Mouse (Mus musculus) frontal cortex, postnatal 14 days (tissue): Measurements from ENCODE around the gene Sema3b.
A peak's percentile ranks its signal among the peaks of the same experiment; 100 is the strongest.
"Not testable (repeated sequence)": the region's sequence is repeated elsewhere in the genome, so short reads cannot be mapped to it uniquely, and the experiment has no call there.

ENCODE experiments used
- DNase-seq, 2 experiments: peaks; one replicate each; pipeline ENCODE4 v3.0.0; 2022; ENCODE audit warnings: low spot score in 2 of 2

Sema3b gene

DNA sequence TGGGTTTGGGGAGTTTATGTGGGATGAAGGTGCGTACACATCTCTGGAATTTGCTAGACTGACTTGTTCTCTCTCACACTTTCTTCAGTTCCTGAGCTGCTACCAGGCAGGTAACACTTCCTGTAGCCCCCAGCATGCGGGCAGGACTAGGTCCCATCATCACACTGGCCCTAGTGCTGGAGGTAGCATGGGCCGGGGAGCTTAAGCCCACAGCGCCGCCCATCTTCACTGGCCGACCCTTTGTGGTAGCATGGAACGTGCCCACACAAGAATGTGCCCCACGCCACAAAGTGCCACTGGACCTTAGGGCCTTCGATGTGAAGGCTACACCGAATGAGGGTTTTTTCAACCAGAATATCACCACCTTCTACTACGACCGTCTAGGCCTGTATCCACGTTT is 39.0 kb downstream of the Sema3b start:
- DNase-seq: no peak

DNA sequence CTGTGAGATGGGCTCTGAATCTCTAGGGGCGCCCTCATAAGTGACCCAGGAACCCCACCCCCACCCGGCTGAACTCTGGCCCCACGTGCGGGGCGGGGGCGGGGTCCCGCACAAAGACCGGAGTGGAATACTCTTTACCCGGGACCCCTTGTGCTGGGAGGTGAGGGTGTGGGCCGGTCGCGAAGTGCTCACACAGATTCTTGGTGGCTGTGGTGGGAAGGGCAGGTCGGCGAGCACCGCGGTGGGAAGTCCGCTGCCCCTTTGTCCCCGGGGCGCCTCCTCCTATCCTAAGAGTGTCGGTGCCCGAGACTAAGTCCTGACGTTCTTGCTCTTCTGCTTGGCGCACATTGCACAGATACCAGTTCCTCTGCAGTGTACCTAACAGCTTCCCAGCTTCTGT is 39.8 kb downstream of the Sema3b start:
- DNase-seq: no peak

DNA sequence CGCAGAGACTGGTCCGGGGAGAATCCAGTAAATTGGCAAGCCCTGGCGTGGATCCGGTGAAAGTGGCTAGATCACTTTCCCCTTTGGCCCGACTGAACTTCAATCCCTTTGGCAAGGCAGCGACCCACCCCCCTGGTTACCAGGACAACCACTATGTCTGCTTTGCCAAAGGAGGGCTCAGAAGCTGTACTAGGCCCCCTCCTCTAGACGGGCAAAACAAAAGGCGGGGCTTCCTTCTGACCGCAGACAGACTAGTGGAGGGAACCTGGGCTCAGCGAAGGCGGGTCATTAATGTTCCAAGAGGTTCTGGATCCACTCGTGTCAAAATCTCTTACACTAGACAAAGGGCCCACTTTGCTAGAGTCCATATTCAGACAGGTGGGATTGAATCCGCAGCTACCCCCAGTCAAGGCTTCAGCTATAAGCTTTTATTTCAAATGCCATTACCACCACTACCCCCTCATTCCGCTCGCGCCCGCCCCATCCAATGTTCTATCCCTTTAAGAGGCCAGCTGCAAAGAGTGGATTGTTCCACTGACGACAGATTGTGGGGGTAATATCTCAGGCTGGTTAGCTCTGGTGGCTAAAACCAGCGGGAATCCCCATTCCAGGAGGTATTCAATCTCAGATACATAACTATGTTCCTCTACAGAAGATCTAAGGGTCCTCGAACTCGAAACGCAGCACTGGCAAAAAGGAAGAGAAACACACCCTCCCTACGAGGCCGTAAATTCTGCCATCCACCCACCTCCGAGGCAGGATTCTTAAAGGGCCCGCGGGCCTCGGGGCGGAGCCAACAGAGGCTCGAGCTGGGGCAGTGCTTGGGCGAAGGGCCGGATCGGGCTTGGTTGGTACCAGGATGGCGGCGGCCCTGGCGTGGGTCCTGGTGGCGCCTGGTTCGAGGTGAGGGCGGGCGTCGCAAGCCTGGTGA is 40.4 kb downstream of the Sema3b start:
- DNase-seq: peak; percentile 69 to 73

DNA sequence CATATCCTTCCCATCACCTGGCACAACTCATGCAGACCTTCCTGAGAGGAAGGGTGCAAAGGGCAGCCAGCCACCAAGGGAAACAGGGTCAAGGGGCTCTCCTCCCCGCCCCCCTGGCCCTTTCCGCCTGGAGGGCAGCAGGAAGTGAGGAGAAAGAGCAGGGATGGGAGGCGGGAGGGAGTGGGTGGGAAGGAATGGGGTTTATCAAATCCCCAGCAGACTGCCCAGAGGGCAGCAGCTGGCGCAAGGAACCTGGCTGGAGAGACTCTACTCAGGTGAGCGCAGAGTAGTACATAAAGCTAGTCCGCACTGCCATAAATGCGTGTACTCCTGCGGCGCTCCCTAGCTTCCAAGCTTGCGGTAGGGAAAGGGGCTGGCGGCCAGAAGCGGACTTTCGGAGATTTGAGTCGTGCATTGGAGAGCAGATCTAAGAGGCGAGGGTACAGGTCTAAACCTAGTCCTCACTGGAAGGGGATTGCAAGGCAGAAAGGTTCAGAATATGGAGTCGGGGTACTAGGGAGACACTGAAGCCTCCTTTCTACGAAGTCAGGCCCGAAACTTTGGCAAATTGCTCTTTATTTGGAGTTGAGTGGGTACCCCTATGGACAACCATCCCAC is 41.2 kb downstream of the Sema3b start, which contains the start of gene Hyal2:
TSS of gene Hyal2 (plus strand) at position 244 of the 618 bp plus-strand sequence.
- DNase-seq: no peak

DNA sequence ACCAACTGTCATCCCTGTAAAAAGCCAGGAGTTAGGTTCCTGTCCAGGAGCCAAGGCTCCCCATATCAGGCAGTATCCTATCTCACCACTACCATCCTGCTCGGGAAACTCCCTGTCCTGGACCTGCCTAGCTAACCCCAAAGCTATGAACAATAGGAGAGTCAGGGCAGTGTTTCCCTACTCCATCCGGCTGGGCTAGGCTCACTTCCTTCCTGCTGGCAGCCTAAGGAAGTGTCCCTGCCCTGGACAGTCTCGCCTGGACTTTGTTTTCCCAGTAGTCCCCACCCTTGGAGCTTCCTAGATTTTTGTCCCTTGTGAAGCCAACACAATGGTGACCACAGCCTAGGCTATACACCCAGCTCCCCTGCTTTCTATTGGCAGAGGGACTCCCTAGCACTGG is 42.2 kb downstream of the Sema3b start:
- no peak for DNase-seq

DNA sequence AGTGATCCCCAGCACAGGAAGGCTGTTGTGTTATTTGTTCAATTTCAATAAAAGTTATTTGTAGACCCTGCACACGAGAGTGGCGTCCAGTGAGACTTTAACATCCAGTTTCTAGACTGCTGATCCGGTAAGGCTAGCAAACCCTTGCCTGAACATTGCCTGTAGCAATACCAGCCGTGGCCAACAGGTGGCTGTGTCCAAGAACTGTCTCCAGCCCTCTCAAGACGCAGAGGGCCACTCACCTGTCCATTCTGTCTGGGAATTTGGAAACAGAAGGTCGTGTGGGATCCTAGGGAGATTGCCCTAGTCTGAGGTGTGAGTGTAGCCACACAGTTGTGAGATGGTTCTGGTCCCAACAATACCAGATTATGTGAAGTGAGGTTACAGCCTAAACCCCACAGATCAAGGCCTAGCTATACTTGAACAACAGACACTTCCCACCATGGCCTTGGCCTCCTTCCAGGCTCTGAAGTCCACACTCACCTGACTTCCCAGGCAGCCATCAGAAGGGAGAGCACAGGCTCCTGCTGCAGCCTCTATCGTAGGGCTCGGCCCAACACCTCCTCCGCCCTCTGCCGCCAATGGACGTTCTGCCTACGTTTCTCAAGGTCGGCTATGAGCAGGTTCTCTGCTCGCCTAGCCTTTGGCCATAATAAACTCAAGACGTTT is 42.9 kb downstream of the Sema3b start:
- DNase-seq: peak in 1 of 2 experiments; percentile 68

DNA sequence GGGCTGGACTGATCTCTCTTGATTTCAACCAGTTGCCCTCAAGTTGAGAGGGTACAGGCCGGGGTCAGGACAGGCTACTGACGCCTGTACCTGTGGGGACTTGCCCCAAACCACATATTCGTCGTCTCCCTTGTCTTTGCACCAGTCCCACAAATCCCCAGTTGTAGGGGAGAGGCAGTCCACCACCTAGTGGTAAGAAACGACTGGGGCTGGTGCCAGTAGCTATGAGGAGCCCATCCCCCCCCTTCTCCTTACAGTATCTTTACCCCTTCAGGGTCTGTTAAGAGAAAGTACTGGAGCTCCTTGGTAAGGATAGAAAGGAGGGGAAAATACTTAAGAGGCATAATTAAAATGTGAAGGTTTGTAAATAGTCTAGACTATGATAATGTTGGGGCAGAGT is 43.5 kb downstream of the Sema3b start:
- DNase-seq: not testable (repeated sequence)

DNA sequence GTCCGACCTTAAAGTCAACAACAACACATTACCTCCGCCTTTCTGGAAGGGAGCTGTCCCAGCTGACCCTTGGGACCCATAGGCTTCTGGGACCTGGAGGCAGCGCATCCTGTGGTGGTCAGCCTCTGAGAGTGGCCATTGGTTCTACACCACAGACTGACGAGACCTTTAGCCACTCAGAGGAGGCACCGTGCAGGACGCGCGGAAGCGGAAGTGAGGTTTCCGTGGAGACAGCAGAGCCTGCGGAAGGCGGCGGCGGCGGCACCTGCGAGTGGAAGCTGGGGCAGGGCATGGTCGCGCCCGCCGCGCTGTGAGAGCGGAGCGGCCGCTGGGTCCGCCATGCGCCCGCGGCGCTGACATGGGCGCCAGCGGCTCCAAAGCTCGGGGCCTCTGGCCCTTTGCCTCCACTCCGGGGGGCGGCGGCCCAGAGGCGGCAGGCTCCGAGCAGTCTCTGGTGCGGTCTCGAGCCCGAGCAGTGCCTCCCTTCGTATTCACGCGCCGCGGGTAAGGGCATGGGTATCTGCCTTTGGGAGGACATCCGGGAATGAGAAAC is 45.9 kb downstream of the Sema3b start, which contains the start of gene Tusc2:
TSS of gene Tusc2 (plus strand) at position 227 of the 553 bp plus-strand sequence.
- DNase-seq: peak; percentile 92 to 93

DNA sequence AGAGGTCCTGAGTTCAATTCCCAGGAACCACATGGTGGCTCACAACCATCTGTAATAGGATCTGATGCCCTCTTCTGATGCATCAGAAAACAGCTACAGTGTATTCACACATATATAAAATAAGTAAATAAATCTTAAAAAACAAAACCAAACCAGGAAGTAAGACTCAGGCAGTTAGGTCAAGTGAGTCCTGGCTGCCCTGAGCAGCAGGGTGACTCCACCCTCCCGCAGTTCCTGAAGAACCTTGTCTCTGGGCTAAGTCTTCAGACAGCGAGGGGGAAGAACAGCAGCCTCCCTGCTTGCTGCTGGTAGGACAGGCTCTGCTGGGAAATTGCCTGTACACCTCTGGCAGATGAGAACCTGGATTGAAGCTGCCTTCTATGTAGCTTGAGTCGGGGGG is 52.7 kb downstream of the Sema3b start:
- no peak for DNase-seq

DNA sequence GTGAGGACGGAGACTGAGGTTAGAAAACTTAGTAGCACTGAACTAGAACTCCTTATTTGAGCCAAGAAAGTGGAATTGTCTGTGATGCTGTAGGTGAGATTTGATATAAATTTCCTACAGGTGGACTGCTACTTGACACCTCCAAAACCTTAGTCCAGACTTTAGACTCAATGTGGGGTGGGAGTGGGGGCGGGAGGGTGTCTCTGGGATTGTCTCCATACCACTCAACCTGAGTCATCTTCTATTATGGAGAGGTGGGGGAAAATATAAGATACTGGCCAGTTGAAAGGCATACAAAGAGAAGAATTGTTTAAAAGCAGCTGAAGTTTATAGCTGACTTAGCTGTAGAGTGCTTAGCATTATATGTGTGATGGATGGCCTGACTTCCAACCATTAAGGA is 53.3 kb downstream of the Sema3b start:
- DNase-seq: no peak

DNA sequence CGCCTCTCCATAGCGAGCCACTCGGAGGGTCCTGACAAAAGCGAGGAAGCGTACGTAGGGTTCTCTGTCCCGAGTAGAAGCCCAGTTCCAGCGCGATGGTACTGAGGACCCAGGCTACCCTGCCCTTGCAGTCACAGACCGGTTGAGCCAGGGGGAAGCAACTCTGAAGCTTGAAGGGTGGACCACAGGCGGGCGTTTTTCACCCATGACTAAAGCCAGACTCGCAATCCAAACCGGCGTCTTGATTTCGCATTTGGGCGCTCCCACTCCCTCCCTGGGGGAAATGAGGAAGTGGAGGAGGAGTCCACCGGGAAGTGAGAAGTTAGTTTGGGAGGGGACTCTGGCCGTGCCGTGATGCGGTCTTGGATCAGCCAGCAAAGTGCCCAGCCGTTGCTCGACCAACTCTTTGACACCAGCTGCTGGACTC is 54.0 kb downstream of the Sema3b start:
- DNase-seq: no peak

DNA sequence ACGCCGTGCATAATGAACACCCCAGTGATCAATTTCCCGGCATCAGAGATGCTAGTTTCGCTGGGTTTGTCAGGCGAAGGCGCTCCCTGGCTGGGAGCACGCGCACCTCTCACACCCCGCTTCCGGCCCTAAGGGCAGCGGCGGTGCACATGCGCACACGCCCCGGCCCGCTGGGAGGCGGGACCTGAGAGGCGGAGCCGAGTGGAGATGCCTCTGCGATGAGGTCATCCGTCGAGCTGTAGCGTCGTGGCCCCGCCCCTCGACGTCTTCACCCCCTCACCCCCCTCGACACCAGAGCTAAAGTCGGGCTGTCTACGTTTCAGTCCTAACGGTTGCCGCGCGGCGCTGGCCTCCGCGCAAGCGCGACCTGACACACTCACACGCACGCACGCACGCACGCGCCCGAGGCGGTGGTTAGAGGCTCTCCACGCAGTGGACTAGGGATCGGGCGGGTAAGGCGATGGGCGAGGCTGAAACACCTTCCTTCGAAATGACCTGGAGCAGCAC is 54.7 kb downstream of the Sema3b start:
- DNase-seq: peak; percentile 92 to 93

DNA sequence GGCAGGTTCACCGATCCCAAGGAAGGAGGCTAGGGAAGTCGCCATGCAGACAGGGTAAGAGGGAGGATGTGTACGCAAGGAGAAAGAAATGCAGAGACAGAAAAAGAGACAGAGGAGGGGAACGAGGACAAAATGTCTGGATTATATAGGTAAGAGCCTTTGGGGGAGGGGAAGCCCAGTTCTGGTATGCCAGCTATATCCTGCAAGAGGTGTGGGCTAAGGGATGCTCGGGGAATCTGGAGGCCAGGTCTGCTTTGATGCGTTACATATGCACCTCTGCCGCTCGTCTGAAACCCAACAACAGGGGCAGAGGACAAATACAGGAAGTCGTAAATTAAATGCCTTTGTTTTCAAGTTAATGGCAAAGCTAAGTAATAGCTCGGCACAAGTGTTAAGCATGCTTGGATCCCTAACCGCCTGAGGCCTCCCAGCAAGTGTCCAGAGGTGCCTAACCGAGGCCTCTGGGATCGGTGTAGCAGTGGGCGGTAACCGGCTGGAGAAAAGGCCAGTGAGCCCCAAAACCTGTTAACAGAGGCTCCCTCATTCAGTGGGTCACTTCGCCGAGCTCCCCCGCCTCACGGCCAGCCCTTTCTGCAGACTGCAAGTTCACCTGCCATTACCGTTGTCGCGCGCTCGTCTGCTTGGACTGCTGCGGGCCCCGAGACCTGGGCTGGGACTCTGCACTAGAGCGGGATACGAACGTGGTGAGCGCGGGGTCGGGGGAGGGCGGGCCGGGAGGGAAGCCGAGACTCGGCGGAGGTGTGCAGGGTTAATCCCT is 55.3 kb downstream of the Sema3b start:
- DNase-seq: peak in 1 of 2 experiments; percentile 32

DNA sequence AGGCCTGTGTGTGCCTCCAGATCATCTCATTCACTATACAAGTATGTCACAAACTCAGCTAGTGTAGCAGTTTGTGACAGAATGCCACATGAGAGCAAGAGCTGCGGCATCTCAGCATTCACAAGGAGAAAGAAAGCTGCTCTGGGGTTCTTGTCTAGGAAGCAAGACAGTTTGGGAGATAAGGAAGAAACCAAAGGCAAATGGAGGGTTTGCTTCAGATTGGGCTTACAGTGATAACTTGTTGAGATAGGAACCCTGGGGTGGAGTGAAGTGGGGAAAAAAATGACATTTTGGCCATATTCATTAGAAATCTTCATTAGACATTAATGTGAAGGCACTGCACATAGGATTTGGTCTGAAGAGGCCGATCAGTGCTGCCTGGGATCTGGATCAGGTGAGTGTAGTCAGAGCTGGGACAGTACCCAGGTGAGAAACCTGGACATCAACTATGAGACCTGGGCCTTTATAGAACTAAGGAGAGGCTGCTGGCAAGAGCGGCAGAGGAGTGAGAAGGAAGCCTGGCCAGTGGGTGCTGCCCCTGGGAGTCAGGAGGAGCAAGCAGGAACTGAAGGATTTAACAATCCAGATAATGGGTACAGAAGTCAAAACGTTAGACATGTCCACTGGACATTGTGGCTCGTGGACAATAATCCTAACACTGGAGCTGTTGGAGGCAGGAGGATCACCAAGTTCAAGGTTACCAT is 56.2 kb downstream of the Sema3b start:
- no peak for DNase-seq

DNA sequence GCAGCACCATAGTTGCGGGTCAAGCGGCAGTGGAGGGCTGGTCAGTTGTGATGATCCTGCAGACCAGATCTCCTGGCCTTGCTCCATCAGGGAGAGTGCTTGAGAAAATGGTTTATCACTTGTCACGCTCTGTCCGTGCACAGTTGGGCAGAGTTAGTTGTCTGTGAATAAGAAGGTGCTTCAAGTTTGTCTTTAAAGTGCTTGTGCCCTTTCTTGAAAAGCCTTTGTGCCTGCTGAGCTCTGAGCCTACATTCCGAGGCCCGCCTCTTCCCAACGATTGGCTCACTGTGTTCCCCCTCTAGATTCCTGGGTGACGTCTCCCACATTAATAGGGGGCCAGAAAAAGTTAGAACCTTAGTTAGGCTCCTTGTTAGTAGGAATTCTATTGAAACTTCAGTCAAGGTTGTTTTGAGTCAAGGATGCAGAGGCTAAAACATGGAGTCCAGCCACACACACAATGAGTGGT is 57.1 kb downstream of the Sema3b start:
- DNase-seq: no peak

DNA sequence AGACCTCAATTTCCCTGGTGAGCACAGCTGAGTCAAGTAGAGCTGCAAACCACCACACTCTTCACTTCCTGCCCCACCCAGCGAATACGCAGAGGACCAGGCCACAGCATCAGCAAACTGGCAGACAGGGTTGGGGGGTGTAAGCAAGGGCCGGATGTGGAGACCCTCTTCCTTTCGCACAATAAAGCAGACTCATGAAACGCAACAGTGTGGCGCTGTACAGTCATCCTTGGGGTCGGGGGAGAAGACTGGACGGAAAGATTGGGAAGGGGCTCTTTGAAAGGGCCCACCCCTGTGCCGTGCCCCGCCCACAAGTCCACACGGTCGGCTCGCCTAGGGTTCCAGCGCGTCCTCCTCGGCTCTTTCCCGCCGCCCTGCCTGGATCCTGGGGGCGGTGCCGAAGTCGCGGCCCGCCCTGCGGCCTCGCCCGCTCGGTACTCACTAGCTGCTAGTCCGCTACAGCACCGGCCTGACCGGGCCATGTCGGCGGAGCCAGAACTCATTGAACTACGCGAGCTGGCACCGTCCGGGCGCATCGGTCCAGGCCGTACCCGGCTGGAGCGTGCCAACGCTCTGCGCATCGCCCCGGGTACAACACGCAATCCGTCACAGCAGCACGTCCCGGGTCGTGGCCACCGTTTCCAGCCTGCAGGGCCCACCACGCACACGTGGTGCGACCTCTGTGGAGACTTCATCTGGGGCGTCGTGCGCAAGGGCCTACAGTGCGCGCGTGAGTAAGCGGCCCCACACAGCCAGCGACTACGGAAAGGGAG is 57.7 kb downstream of the Sema3b start, which contains the start of gene Rassf1:
TSS of gene Rassf1 (plus strand) at position 439 of the 773 bp plus-strand sequence.
- DNase-seq: no peak

DNA sequence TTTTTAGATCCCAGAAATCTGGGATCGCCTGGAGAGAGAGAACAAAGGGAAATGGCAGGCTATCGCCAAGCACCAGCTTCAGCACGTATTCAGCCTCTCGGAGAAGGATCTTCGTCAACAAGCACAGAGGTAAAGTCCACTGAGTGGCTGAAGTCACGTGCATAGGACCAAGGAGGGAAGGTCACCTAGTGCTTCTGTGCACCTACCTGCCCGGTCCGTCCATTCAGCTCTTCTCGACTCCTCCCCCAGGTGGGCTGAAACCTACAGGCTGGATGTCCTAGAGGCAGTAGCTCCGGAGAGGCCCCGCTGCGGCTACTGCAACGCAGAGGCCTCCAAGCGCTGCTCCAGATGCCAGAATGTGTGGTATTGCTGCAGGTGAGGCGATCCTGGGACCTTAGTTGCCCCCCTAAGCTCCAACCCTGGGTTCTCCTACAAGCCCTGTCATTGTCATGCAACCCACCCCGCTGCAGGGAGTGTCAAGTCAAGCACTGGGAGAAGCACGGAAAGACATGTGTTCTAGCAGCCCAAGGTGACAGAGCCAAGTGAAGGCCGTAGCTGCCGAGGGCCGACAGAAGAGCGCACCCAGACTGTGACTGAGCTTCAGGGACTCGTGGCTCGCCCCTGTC is 58.4 kb downstream of the Sema3b start:
- DNase-seq: no peak

DNA sequence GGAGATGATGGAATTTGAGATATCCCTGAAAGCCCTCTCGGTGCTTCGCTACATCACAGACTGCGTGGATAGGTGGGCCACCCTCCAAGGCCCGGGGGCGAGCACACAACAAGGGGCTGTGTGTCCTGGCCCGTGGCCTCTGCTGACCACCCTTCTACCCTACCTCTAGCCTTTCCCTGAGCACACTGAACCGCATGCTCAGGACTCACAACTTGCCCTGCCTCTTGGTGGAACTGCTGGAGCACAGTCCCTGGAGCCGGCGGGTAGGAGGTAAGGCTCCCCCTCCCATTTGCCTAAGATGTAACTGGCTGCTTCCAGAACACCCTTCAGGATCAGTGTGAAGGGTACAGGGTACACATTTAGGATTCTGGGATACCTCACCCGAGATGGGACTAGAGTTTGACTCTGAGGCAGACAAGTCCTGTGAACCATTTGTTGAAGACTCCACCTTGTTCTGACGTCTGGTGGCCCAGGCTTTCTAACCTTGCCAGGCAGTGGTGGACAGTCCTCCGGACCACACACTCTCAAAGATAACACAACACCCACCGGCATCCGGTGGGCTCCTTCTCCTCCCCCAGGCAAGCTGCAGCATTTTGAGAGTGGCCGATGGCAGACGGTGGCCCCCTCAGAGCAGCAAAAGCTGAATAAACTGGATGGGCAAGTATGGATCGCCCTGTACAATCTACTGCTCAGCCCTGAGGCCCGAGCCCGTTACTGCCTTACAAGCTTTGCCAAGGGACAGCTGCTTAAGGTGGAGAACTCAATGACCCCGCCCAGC is 59.5 kb downstream of the Sema3b start:
- no peak for DNase-seq
